Mouse (Mus musculus) central nervous system, embryonic 18 days (tissue): ENCODE results near the gene Gtf2i. TPM values are rescaled to one million over a fixed set of nuclear protein-coding genes. Genes with fewer than 3 reads are reported as not detected.

ENCODE experiments used
- polyA plus RNA-seq: library from polyadenylated mRNA; depleted of rRNA; stranded (reverse); fragments of >200 nt; gene quantifications from 2 replicates; pipeline ENCODE4 v1.2.3, GENCODE M21; 2012; rRNA removed

Gtf2i gene
- polyA plus RNA-seq: 137 and 146 TPM in 2 replicates

DNA sequence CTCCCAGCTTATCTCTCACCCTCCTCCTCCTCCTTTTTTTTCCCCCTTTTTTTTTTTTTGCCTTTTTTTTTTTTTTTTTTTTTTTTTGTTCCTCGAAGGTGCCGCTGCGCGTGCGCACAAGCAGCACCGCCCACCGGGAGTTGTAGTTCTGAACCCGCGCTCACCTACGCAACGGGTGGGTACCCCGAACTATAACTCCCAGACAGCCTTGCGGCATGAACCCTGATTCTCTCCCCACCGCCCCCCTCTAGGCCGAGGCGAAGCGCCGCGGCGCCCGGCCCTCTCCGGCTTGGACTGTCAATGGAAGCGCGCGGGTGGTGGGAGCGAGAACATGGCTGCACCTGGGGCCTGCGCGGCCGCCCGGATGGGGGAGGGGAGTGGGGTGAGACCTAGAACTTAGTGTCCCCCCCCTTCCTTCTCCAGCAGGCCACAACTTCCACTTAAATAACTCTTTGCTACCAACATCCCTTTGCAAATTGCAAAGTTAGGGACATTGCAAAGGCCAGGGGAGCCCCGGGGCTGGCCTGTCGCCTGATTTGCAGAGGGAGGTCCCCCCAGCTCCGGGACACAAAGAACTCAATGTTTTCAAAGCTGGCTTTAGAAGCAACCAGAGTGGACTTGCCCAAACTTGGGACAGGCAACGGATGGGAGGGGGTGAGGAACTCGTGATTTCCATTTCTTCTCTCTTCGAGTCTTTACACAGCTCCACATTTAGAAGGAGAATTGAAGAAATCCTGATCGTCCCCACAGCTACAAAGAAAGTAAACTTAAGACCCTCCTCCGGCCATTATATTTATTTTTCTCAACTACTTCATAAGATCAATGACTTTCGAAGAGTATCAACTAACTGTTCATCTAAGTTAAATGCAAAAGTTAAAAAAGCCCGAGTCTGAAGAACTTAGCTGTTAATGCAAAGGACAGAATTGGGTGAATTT is at the start of gene Gtf2i:
Gene Gtf2i (minus strand): TSS at position 73 of the 935 bp plus-strand sequence.

DNA sequence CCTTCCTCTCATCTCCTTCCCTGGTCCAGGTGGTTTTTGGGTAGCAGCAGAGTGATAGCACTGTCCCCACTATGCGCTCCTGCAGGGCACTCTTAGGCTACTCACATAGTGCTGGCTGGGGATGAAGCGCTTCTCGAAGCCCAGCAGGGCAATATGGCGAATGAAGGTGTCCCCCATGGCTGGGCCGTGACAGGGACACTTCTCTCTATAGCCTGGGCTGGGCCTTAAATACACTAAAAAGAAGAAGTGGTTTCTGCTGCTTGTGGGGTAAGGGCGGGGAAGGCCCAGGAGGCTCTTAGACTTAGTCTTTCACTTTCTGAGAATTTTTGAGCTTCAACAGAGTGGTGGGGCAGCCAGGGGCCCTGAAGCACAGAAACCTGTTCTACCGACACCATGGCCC is 85.2 kb downstream of the Gtf2i start, which contains the start of gene Ncf1:
Gene Ncf1 (minus strand): TSS at position 235 of the 400 bp plus-strand sequence.

Other genes starting within 250 kb of the Gtf2i start
- 20.0 and 25.0 TPM in 2 replicates for gene Castor2, start 215.0 kb downstream of the Gtf2i start, polyA plus RNA-seq
- 19.8 and 19.9 TPM in 2 replicates for gene Rcc1l, start 138.0 kb downstream of the Gtf2i start, polyA plus RNA-seq
- 17.2 and 18.1 TPM in 2 replicates for gene Gtf2ird2, start 130.7 kb downstream of the Gtf2i start, polyA plus RNA-seq
- 2.6 TPM in 2 replicates for gene Ncf1, start 85.1 kb downstream of the Gtf2i start, polyA plus RNA-seq
- 60.6 and 63.6 TPM in 2 replicates for gene Gtf2ird1, start 142.0 kb upstream of the Gtf2i start, polyA plus RNA-seq
- 85.2 and 93.4 TPM in 2 replicates for gene Clip2, start 237.7 kb upstream of the Gtf2i start, polyA plus RNA-seq
- gene Syna, start 245.4 kb upstream of the Gtf2i start, polyA plus RNA-seq: 0.05 and 0.08 TPM in 2 replicates